Mouse (Mus musculus) c-Kit-negative CD71-positive TER-119-positive erythroid progenitor cells, embryonic 14.5 days (primary cell): ENCODE data around the gene Tmem199.
A peak's percentile ranks its signal among the peaks of the same experiment; 100 is the strongest.

Source experiments
- DNase-seq: peaks from one replicate; pipeline ENCODE4 v3.0.0-alpha.2; 2013; ENCODE audit warnings: low read depth, low spot score

Tmem199 gene

DNA sequence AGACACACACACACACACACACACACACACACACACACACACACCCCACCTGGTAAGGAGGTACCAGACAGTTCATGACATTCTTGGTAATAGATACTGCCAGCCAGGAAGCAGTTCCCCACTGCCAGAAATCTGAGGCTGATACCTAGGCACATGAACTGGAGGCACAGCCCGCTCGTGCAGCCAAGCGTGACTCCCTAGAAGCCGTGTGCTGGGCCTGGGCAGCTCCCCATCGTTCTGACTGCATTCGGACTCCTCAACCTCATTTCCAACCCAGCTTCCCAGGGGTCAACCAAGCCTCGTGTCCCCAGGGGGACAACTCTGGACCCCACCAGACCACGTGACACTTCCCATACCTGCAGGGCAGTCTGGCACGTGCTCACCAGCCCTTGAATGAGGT is 16.7 kb upstream of the Tmem199 start:
- no peak for DNase-seq

DNA sequence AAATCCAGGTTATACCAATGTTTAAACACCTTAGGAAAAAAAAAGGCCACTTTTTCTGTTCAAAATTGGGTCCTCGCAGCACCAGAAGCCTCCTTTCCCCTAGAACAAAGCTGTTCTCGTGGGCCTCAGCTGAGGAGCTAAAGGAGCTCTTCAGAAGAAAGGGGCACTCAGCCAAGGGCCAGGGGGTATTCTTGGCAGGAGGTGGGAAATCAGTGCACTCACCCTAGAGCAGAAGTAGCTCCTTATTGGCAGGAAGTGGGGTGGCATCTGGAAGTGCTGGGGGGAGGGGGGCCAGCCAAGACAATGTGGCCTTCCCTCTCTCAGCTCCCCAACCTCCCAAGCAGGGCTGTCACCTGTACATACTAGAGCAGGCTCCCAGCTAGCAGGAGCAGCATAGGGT is 12.9 kb upstream of the Tmem199 start:
- DNase-seq: no peak

DNA sequence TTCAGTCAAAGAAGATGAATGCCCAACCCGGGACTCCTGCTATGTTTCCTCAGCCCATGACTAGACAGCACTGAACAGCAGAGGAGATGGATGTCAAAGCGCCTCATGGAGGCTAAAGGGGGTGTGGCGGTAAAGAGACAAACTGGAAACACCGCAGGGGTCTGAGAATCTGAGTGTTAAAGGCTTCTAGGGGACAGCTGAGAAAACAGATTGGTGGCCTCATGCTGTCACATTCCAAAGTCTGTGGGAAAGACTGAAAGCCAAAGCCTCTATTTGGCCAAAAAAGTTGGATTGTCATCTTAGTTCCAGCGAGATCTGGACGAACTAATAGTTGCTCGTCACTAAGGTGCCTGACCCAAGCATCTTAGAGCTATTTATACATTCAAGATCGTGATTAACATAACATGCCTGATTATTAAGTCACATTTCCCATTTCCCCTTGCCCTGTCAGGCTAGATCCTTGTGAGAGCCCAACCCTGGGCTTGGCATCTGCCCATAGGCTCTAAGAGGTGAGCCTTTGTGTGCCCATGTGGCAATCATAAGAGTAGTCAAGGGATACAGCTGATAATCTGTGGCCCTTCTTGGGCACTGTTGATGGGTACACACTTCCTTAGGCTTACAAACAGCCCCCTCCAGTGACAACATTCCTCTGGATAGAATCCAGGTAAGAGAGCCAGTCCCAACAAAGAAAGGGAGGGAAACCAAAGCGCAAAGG is 11.4 kb upstream of the Tmem199 start:
- no peak for DNase-seq

DNA sequence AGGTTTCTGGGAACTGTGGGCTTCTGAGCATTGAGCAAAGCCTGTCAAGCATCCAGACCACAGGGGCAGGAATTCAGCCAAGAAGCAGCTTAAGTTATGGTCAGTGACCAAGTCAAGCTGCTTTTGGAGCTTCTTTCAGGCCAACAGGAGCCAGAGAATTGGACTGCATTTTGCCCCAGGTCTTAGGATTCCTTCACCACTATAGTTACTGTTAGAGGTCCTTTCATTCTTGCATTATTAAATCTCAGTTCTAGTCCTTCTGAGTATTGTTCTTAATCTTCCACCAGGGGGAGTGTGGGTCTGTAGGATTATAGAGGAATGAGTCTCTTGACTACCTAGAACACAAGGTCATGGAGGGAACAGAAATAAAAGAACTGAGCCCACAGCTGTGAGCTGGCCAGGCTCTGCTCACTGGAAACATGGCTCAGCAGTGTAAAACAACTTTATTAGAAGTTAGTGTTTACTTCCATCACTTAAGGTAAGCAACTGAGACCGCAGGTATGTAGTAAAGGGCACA is 10.6 kb upstream of the Tmem199 start:
- DNase-seq: no peak

DNA sequence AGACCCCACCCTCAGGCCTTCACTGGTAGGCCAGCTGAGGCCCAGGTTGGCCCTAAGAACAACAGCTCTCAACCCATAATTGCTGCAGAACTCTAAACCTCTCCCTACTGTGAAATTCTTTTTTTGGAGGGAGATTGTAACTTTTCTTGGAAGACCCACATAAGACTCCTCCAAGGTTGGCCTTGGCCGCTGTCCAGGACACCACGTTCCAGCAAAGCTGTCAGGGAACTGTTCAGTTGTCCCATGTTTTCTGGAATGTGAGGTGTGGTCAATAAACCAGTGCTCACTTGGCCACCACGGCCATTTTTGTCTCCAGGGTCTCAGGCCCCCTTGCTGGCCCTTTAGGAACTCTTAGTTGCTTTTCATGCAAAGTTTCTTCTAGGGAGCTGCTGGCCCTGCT is 9.9 kb upstream of the Tmem199 start:
- DNase-seq: no peak

DNA sequence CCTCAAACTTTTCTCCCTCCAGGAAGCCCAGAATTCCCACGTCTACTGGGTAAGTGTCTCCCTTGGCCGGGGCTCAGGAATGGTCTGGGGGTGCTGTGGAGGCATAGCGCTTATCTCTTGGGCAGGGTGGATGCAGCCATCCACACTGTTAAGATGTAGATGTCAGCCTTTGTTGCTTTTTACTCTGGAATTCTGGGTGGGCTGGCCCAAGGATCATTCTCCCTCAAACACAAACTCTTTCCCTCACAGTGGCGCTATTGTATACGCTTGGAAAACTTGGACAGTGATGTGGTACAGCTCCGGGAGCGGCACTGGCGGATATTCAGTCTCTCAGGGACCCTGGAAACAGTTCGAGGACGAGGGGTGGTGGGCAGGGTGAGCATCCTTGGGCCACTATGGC is 7.0 kb upstream of the Tmem199 start:
- no peak for DNase-seq

DNA sequence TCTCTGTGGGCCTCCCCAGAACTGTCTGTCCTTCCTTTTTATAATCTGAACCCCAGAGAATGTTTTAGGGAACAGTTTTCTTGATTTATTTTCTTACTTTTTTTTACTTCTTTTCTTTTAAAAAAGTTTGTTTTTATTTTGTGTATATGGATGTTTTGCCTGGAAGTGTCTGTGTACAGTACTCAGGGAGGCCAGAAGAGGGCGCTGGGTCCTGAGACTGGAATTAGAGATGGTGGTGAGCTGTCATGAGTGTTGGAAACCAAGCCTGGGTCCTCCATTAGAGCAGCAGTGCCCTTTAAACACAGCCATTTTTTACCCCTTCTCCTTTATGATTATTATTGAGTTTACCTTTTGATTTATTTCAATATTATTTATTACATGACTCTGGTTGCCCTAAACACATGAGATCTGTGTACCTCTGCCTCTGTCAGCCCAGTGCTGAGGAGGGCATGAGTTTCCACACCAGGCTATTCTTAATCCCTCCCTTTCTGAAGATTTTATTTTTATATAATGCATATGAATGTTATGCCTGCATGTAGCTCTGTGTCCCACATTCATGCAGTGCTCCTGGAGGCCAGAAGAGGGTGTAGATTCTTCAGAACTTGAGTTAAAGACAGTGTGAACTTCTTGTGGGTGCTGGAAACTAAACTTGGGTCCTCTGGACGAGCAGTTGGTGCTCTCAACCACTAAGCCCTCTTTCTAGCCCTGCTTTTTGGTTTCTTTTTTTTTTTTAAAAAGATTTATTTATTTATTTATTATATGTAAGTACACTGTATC is 3.8 kb upstream of the Tmem199 start:
- DNase-seq: no peak

DNA sequence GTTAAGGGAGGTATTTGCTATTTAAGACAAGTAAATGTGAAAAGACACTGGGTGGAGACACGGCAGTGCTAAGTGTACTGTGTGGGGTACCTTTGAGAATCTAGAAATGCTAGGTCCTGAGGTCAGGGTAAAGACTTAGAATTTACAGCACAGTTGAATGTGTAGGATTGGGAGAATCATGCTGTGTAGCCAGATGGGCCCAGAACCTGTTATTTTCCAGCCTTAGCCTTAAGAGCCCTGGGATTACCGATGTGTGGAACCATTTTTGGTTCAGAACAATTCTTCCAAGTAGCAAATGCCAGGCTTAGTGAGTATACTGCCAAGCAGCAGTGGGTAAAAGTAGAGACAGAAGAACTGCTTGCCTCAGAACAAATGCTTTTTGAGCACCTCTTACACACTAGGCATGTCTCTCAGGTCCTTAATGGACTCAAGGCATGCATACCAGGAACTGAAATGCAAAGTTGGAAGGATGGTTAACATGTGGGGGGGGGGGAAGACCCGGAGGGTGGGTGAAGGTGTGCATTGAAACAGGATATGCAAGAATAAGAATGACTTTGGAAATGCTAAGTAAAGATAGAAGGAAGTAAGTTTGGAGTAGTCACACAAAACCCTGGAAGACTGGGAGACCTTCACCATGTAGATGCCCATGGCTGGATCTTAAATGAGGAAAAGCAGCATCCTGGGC is 1.3 kb upstream of the Tmem199 start:
- DNase-seq: no peak

DNA sequence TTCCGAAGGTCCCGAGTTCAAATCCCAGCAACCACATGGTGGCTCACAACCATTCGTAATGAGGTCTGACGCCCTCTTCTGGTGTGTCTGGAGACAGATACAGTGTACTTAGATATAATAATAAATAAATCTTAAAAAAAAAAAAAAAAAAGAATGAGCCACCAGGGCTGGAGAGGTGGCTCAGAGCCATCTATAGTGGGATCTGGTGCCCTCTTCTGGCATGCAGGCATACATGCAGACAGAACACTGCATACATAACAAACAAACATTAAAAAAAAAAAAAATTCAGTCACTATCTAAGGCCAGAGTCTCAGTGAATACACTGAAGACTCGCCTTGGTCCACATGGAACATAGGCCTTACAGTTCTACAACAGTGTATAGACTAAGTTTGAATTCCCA is 2.8 kb downstream of the Tmem199 start:
- DNase-seq: no peak

DNA sequence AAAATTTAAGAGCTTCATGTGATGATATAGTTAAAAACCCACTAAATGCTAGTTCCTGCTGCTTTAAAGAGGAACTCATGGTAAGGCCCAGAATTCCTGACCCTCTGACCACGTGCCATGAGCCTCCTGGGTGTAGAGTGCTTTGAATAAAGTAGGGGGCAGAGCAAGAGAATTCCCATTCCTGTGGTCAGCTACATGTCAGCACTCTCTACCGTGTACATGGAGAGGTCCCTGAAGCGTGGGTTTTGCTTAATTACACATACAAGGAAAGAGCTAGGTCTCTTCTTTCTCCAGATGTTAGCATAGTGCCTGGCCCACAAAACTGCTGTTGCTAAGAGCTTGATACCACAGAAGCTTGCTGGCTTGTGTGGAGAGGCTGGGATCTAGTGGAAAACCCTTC is 6.5 kb downstream of the Tmem199 start:
- no peak for DNase-seq

DNA sequence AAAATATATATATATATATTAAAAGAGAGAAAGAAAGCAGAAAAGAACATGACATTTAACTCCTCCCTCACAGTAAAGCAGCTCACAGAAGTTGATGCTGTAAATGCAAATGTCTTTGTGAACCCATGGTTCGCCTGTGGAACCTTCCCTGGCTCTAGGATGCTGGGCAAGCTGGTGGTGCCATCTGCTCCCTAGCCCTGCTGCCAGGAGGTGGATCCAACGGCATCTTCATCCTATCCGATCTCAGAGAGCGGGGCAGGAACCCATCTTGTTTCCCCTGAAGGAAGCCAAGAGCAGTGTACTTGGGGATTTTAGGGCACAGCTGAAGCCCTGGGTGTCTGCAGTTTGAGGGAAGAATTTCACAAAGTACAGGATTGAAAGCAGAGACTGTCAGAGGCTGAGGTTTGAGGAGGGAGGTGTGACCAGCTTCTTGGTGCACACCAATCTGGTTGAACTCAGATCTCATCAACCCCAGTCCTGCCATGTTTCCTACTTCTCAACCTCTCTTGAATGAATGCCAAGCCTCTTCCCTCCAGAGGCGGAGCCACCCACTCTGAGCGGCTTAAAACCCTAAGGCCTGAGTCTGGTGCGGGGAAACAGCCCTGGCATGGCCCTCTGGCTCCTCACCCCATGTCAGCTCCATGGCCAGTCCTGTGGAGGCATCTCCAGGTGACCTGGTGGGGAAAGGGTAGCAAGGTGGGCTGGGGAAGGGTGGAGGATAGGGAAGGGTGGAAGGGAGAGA is 8.9 kb downstream of the Tmem199 start, which contains the start of gene Sebox:
Gene Sebox (plus strand): TSS at position 539 of the 742 bp plus-strand sequence.
- no peak for DNase-seq

DNA sequence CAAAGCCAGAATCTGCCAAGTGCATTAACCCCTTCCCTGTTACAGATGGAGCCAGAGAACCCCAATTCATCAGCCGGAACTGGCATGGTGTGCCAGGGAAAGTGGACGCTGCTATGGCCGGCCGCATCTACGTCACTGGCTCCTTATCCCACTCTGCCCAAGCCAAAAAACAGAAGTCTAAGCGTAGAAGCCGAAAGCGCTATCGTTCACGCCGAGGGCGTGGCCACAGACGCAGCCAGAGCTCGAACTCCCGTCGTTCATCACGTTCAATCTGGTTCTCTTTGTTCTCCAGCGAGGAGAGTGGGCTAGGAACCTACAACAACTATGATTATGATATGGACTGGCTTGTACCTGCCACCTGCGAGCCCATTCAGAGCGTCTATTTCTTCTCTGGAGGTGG is 10.4 kb downstream of the Tmem199 start:
- no peak for DNase-seq

DNA sequence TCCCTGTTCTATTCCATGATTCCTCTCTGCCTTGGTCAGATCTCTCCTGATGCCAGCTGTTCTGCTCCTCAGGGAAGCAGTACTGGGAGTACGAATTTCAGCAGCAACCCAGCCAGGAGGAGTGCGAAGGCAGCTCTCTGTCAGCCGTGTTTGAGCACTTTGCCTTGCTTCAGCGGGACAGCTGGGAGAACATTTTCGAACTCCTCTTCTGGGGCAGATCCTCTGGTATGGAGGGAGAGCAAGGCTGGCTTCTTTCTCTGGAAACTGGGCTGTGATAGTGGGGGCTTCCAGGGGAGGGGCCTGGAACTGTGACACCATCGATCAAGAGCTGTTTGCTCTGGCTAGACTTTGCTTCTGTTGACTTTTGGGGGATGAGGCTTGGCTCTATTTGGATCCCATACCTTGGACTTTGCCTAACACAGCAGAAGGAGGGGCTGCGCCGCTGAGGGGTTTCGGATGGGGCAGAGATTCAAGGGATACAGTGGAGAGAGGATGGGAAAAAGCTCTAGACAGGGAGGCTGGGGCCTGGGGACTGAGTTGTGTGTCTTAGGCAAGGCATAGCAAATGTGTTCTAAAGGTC is 11.3 kb downstream of the Tmem199 start:
- DNase-seq: no peak

DNA sequence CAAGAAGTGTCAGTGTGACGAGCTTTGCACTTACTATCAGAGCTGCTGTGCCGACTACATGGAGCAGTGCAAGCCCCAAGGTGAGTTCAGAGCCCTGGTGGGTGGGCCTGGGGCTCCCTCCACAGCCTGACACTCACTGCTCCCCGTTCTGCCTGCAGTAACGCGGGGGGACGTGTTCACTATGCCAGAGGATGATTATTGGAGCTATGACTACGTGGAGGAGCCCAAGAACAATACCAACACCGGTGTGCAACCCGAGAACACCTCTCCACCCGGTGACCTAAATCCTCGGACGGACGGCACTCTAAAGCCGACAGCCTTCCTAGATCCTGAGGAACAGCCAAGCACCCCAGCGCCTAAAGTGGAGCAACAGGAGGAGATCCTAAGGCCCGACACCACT is 12.4 kb downstream of the Tmem199 start:
- no peak for DNase-seq

DNA sequence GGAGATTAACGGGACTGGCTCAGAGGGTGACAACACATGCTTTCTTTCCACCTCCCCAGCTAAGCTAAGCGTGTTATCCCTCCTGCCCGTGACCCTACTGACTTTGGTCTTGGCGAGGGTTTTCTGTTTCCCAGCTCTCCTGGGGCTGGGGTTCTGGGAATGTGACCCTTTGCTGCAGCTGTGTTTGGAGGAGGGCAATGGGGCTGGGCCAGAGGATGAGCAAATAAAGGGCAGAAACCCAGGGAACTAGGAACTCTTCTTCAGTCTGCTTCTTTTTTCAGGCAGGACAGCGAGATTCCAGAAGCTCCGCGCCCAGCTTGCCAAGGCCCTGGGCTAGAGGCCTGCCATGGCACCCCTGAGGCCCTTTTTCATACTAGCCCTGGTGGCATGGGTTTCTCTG is 13.0 kb downstream of the Tmem199 start, which contains the start of gene Vtn:
Gene Vtn (plus strand): TSS at position 88 of the 400 bp plus-strand sequence.
- DNase-seq: no peak

DNA sequence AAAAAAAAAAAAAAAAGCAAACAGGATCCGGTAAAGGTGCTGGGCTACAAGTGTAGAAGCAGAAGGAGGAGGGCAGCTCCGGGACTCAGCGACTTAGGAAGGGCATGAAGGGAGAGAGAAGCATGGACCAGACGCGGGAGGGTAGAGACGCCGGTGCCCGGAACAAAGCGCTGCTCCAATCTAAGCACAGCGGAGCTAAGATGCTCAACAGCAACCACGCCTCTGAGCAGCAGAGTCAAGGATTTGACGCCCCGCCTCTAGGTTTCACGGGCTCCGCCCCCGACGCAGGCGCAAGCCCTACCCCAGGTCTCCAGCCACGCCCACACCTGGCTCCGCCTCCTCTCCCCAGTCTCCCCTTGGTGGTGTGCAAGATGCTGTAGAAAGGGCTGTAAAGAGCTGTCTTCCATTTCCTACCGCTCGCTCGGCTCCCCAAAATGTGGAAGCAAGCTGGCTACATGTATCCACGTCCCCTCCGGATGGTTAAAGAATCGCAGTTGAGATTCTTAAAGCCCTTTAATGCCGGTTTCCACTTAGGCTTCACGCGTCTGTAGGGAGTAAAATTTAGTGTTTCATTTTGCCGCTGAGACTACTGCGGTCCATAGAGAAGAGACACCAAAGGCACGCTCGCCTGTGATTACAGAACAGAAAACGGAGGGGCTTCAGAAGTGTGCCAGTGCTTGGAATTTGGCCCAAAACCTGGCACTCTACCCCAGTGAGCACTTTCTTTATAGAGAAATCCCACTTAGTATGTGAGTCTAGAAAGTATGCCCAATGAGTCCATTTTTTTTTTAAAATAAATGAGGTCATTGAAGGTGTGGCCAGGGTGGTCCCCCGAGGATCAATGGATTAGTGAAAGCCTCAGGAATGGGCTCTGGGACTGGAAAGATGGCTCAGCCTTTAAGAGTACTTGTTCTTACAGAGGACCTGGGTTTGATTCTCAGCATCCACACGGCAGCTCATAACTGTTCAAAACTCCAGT is 14.1 kb downstream of the Tmem199 start, which contains the start of gene Sarm1:
Gene Sarm1 (minus strand): TSS at position 211 of the 979 bp plus-strand sequence.
- DNase-seq: peak; percentile 68

DNA sequence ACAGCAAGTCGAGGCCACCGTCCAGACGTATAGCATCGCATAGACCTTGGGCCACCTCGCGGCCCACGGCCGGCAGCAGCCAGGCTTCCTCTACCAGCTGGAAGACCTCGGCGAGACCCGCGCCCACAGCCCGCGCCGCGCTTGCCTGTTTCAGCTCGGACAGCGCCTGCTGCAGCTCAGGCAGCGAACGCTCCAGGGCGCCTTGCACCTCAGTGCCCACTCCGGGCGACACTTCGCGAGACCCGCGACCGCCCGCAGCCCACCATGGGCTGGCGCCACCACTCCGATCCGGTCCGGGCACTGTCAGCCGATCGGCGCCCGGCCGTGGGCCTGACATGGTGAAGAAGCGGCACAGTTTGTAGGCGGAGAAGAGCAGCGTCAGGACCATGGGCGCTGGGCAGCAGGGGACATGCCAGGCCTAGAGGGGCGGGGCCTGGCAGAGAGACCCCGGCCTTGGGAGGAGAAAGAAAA is 14.9 kb downstream of the Tmem199 start:
- no peak for DNase-seq

DNA sequence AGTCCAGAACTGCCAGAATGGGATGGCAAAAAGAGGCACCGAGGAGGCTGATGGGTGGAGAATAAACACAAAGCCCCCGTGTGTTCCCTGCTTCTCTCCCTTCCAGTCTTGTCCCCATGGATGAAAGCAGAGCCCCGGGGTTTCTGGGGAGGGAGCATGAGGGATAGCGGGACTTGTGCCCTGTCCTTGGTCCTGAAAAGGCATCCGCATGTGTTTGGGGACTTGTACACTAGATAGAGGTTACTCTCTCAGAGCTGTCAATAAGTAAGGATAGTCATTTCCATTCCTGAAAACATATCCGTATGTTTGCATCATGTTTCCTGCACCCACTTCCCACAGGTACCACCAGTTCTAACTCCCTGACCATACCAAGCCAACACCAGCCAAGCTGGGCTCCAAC is 16.1 kb downstream of the Tmem199 start:
- DNase-seq: no peak

DNA sequence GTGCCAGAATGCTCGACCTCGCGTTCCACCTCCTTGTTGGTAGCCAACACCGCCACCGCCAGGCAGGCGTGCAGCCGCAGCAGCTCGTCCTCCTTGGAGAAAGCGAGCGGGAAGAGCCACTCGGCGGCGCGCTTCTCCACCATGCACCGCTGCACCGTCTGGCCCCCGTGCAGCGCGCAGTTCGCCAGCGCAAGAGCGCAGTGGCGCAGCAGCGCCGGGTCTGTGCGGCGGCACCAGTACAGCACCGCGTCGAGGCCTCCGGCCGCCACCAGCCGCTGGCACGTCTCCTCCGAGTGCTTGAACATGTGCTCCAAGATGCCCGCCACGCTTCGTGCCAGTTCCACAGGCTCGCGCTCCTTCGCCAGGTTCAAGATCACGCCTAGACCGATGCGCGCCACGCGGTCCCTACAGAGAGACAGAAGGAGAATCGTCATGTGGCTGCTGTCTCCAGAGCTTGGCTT is 21.2 kb downstream of the Tmem199 start:
- no peak for DNase-seq

DNA sequence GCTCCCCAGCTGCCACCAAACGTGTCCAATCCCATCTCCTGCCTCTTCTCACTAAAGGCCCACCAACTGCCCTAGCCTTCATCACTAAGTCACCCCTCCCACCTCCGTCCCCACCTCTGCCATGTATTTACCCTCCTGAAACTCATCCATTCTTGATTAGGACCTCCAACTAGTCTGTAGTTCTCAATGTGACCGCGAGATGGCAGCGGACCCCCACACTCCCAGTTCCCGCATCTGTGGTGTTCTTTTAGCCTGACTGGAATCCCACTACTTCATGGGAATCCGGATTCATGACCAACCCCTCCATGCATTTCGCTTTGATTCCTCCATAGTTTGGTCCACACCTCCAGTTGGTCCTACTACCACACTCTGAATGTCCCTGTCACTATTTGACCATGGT is 23.8 kb downstream of the Tmem199 start:
- DNase-seq: no peak
